ENCODE assay signal across 10 mouse cellular contexts in the genomic region with DNA sequence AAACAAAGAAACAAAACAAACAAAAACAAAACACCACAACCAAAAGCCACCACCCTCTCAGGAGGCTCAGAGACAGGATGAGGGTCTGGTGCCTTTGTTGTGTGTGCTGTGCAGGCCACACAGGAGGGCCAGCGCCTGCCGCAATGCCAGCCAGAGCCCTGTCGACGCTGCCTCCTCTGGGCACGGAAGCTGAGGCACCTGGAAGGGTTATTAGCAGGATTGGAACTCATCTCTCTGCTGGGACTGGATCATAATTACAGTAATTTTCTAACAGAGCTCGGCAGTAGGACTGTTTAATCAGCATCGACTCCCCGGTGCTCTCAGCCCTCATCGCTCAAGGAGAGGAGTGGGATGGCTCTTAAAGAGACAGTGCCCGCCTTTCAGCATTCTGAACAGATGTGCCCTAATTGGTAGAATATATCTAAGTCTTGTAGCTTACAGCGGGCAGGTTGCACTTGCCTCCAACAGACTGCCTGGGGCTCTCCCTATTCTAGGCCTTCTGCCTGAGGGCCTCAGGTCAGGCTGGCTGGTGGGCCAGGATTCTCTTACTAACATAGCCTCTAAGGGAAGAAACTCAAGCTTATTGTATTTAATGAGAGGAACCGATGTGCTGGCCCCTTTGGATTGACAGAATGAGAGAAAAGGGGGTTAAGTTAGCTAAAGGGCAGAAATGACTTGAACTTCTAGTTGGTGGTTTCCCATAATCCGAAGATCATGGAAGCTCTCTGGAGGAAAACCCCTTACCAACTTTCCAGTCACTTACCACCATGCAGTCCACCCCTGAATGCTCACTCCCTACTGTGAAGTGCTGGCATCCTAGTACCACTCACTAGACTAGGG. TPM values are rescaled to one million over a fixed set of nuclear protein-coding genes. Genes with fewer than 3 reads are reported as not detected.
DNase-seq lines count a peak whose midpoint lies in the region; ATAC-seq and TF ChIP-seq lines count a peak whose summit lies in the region.
"Had no signal": no experiment of that assay in that cellular context is flagged by ENCODE, and none has a peak within 500 bp of the region (broad histone marks: within the 10 kb centered on the region; RNA-seq: fewer than 3 reads in every experiment).

No protein-coding gene starts in this region.

- no peak overlapping the region for H3K9ac ChIP-seq in lung, embryonic 15.5 days
- no peak overlapping the region for H3K9ac ChIP-seq in intestine, postnatal 0 days (ENCODE audit: low read depth, low read length)

- no peak for ATAC-seq in lung, embryonic 15.5 days (ENCODE audit: borderline replicate concordance, extremely low read depth, low FRiP score, low TSS enrichment)
- ATAC-seq in intestine, postnatal 0 days: no peak

- TF ChIP-seq CTCF in gastrocnemius, adult 2 months (IDR thresholded peaks at IDR 0.05): no peak
- no peak for TF ChIP-seq CTCF in intestine, postnatal 0 days (IDR thresholded peaks at IDR 0.05; ENCODE audit: low read depth)
- TF ChIP-seq CTCF in small intestine, adult 2 months (IDR thresholded peaks at IDR 0.05; ENCODE audit: extremely low read depth, insufficient read length, insufficient replicate concordance, low read depth, low read length): no peak

- H3K4me3 ChIP-seq in gastrocnemius, adult 2 months: no peak overlapping the region; the same call in 1 of the 2 replicates
- H3K4me3 ChIP-seq in lung, embryonic 15.5 days: no peak overlapping the region
- H3K4me3 ChIP-seq in intestine, postnatal 0 days (ENCODE audit: low read depth, low read length): no peak overlapping the region
- no peak overlapping the region for H3K4me3 ChIP-seq in small intestine, adult 2 months (ENCODE audit: low read depth, low read length)

- WGBS in lung, embryonic 15.5 days: 49% methylated on average over 13 of the region's 13 CpGs
- 70% methylated on average over 13 of the region's 13 CpGs for WGBS in intestine, postnatal 0 days
- WGBS in small intestine, adult 2 months: 87% methylated on average over 13 of the region's 13 CpGs

- no peaks in the 10 kb centered on the region for H3K9me3 ChIP-seq in lung, embryonic 15.5 days
- H3K9me3 ChIP-seq in intestine, postnatal 0 days (ENCODE audit: control insufficient read depth): no peaks in the 10 kb centered on the region

- no peak overlapping the region for H3K4me2 ChIP-seq in lung, embryonic 15.5 days
- H3K4me2 ChIP-seq in intestine, postnatal 0 days (replicated peaks; ENCODE audit: low read depth): no peak overlapping the region

- H3K36me3 ChIP-seq in lung, embryonic 15.5 days: peaks cover 10% of the 10 kb centered on the region; the same call in 1 of the 2 replicates
- H3K36me3 ChIP-seq in intestine, postnatal 0 days (ENCODE audit: control insufficient read depth, insufficient read depth): peaks cover 20% of the 10 kb centered on the region
- peaks cover 14% of the 10 kb centered on the region for H3K36me3 ChIP-seq in small intestine, adult 2 months (ENCODE audit: control insufficient read depth, insufficient read depth, low read length)

- intact Hi-C loops in gastrocnemius, adult 2 months (cut with DNase I): loop anchor here (5.0 kb wide), 1 partner anchor 143 kb away; no protein-coding TSS in a partner anchor

- peaks cover 18% of the 10 kb centered on the region; the same call in 1 of the 2 replicates for H3K4me1 ChIP-seq in lung, embryonic 15.5 days
- H3K4me1 ChIP-seq in intestine, postnatal 0 days (replicated peaks; ENCODE audit: control insufficient read depth, insufficient read depth, low read length): no peaks in the 10 kb centered on the region
- H3K4me1 ChIP-seq in small intestine, adult 2 months (ENCODE audit: control insufficient read depth, insufficient read depth, insufficient read length, low read length): peaks cover 10% of the 10 kb centered on the region

- no peak for DNase-seq in gastrocnemius, adult 2 months
- DNase-seq in gastrocnemius, postnatal 4 days (ENCODE audit: low spot score in 2 of 2): no peak
- DNase-seq in lung, postnatal 25 days (ENCODE audit: low spot score): no peak
- DNase-seq in cerebellum, adult 18-20 months: no peak
- no peak for DNase-seq in layer of hippocampus, adult 9-11 months
- DNase-seq: cerebellum, adult 2 months; kidney, adult 8-10 months had no signal

- H3K27ac ChIP-seq in gastrocnemius, adult 2 months: peak overlapping the region; percentile 80
- 0 out of 2 replicates have a peak overlapping the region, but pooled peaks have one; percentile 60 for H3K27ac ChIP-seq in lung, embryonic 15.5 days
- peak overlapping the region; percentile 74 for H3K27ac ChIP-seq in intestine, postnatal 0 days (ENCODE audit: low read depth, low read length)
- peak overlapping the region; percentile 60 for H3K27ac ChIP-seq in small intestine, adult 2 months (ENCODE audit: insufficient read depth, low read depth, low read length)

- no peak for TF ChIP-seq POLR2A in small intestine, adult 2 months (IDR thresholded peaks at IDR 0.05; ENCODE audit: low read depth, low read length)

- no peaks in the 10 kb centered on the region for H3K27me3 ChIP-seq in lung, embryonic 15.5 days
- no peaks in the 10 kb centered on the region; the same call in 1 of the 2 replicates for H3K27me3 ChIP-seq in intestine, postnatal 0 days (replicated peaks; ENCODE audit: control insufficient read depth, insufficient read depth, low read length)
- H3K27me3 ChIP-seq in small intestine, adult 2 months (ENCODE audit: control insufficient read depth, insufficient read depth, low read length): no peaks in the 10 kb centered on the region

RNA-seq across cellular contexts. Expression of a gene that starts 12.6 kb away (rescaled TPM):
- total RNA-seq in gastrocnemius, adult 2 months (2021): 10 to 100 TPM; 11.1 to 13.6 TPM
- total RNA-seq in gastrocnemius, postnatal 4 days (2021): 10 to 100 TPM; 14.0 to 15.3 TPM
- polyA plus RNA-seq in lung, embryonic 15.5 days (2015; fragmentation: Nextera tagmentation; extraction: Ambion mirVana): 20.0 and 20.3 TPM in 2 replicates
- polyA plus RNA-seq in intestine, postnatal 0 days (2015; fragmentation: Nextera tagmentation; extraction: Ambion mirVana): 12.0 and 15.0 TPM in 2 replicates
- 9.8 and 13.2 TPM in 2 replicates for polyA plus RNA-seq in small intestine, adult 2 months (2012; rRNA removed)

RNA-seq across cellular contexts. Expression of a gene that starts 24.2 kb away (rescaled TPM):
- total RNA-seq in gastrocnemius, adult 2 months (2021): 10 to 100 TPM; 35.0 to 42.0 TPM
- 10 to 100 TPM; 68.9 to 71.8 TPM for total RNA-seq in gastrocnemius, postnatal 4 days (2021)
- polyA plus RNA-seq in lung, embryonic 15.5 days (2015; fragmentation: Nextera tagmentation; extraction: Ambion mirVana): 114 and 121 TPM in 2 replicates
- 39.3 and 41.6 TPM in 2 replicates for polyA plus RNA-seq in intestine, postnatal 0 days (2015; fragmentation: Nextera tagmentation; extraction: Ambion mirVana)
- 11.8 and 18.1 TPM in 2 replicates for polyA plus RNA-seq in small intestine, adult 2 months (2012; rRNA removed)
